Mouse (Mus musculus): ENCODE results near the gene Gm9887.
"Not testable (repeated sequence)": the region's sequence is repeated elsewhere in the genome, so short reads cannot be mapped to it uniquely, and the experiment has no call there.

- not testable (repeated sequence) for TF ChIP-seq CTCF (IDR thresholded peaks at IDR 0.05; ENCODE audit: control insufficient read depth, insufficient read depth, low read length); POLR2A (IDR thresholded peaks at IDR 0.05; ENCODE audit: borderline replicate concordance, control insufficient read depth, low read depth, low read length)
These were observed 9.1 kb downstream of the Gm9887 start for GRCm38 (mm10) chr12:69363110-69363509.
